9 mouse cellular contexts compared by ENCODE assay signal in genomic region chr11:95585684-95586083, GRCm38 (mm10). TPM values are rescaled to one million over a fixed set of nuclear protein-coding genes. Genes with fewer than 3 reads are reported as not detected.
DNase-seq lines count a peak whose midpoint lies in the region; ATAC-seq lines count a peak whose summit lies in the region.
"Had no signal": no experiment of that assay in that cellular context is flagged by ENCODE, and none has a peak within 500 bp of the region (broad histone marks: within the 10 kb centered on the region; RNA-seq: fewer than 3 reads in every experiment).

No protein-coding gene starts in this region.

- H3K4me1 ChIP-seq in lung, embryonic 15.5 days: peaks cover 26% of the 10 kb centered on the region
- H3K4me1 ChIP-seq in forebrain, embryonic 13.5 days: peaks cover 25% of the 10 kb centered on the region
- H3K4me1 ChIP-seq in limb, embryonic 11.5 days (ENCODE audit: control insufficient read depth, insufficient read depth, low read length): peaks cover 70% of the 10 kb centered on the region
- H3K4me1 ChIP-seq in neural tube, embryonic 14.5 days (ENCODE audit: control insufficient read depth, insufficient read depth, low read length): peaks cover 24% of the 10 kb centered on the region

- no peak for DNase-seq in lung, adult 18-20 months
- DNase-seq in limb, embryonic 11.5 days (ENCODE audit: low spot score): no peak
- DNase-seq in adrenal gland, adult (ENCODE audit: inconsistent age in 2 of 2, low spot score in 1 of 2): no peak
- no peak for DNase-seq in cerebellum, adult 11 months
- no peak for DNase-seq in layer of hippocampus, postnatal 10 days (ENCODE audit: low spot score in 2 of 2)

- ATAC-seq in lung, embryonic 15.5 days (ENCODE audit: borderline replicate concordance, extremely low read depth, low FRiP score, low TSS enrichment): no peak
- ATAC-seq in forebrain, embryonic 13.5 days: no peak
- ATAC-seq in limb, embryonic 11.5 days (ENCODE audit: insufficient number of reproducible peaks, low FRiP score, low TSS enrichment, low read depth): no peak
- no peak for ATAC-seq in neural tube, embryonic 14.5 days (ENCODE audit: low read depth)

- H3K4me2 ChIP-seq in lung, embryonic 15.5 days: peak overlapping the region; percentile 71
- H3K4me2 ChIP-seq in forebrain, embryonic 13.5 days: peak overlapping the region; percentile 83
- H3K4me2 ChIP-seq in limb, embryonic 11.5 days (ENCODE audit: low read depth, severe bottlenecking): peak overlapping the region; percentile 61
- H3K4me2 ChIP-seq in neural tube, embryonic 14.5 days (ENCODE audit: low read depth, low read length): peak overlapping the region; percentile 77

- no peak overlapping the region for H3K27ac ChIP-seq in lung, embryonic 15.5 days
- H3K27ac ChIP-seq in forebrain, embryonic 13.5 days: no peak overlapping the region
- H3K27ac ChIP-seq in limb, embryonic 11.5 days (replicated peaks; ENCODE audit: low read depth, low read length): no peak overlapping the region
- H3K27ac ChIP-seq in neural tube, embryonic 14.5 days (ENCODE audit: low read depth, low read length): no peak overlapping the region
- H3K27ac ChIP-seq: liver, embryonic 14.5 days had no signal

- H3K27me3 ChIP-seq in lung, embryonic 15.5 days: peaks cover 95% of the 10 kb centered on the region
- peaks cover 98% of the 10 kb centered on the region for H3K27me3 ChIP-seq in forebrain, embryonic 13.5 days
- peaks cover 19% of the 10 kb centered on the region for H3K27me3 ChIP-seq in limb, embryonic 11.5 days (ENCODE audit: control insufficient read depth, insufficient read depth, low read length)
- peaks cover 19% of the 10 kb centered on the region for H3K27me3 ChIP-seq in neural tube, embryonic 14.5 days (ENCODE audit: control insufficient read depth, insufficient read depth, low read length)

- 0% methylated on average over 15 of the region's 15 CpGs for WGBS in lung, embryonic 15.5 days
- WGBS in forebrain, embryonic 13.5 days: 4% methylated on average over 15 of the region's 15 CpGs
- WGBS in limb, embryonic 11.5 days: 2% methylated on average over 15 of the region's 15 CpGs
- under 1% methylated on average over 15 of the region's 15 CpGs for WGBS in neural tube, embryonic 14.5 days

- H3K36me3 ChIP-seq in lung, embryonic 15.5 days: no peaks in the 10 kb centered on the region
- H3K36me3 ChIP-seq in forebrain, embryonic 13.5 days (ENCODE audit: poor library complexity, severe bottlenecking): no peaks in the 10 kb centered on the region
- no peaks in the 10 kb centered on the region for H3K36me3 ChIP-seq in limb, embryonic 11.5 days (ENCODE audit: control insufficient read depth, insufficient read depth, low read length)
- H3K36me3 ChIP-seq in neural tube, embryonic 14.5 days (ENCODE audit: control insufficient read depth, insufficient read depth, low read length): no peaks in the 10 kb centered on the region

- H3K9me3 ChIP-seq in lung, embryonic 15.5 days: no peaks in the 10 kb centered on the region
- no peaks in the 10 kb centered on the region for H3K9me3 ChIP-seq in forebrain, embryonic 13.5 days (replicated peaks)
- H3K9me3 ChIP-seq in limb, embryonic 11.5 days (ENCODE audit: control insufficient read depth, low read length): no peaks in the 10 kb centered on the region
- no peaks in the 10 kb centered on the region for H3K9me3 ChIP-seq in neural tube, embryonic 14.5 days (ENCODE audit: control insufficient read depth, low read length)

- H3K9ac ChIP-seq in lung, embryonic 15.5 days: no peak overlapping the region
- peak overlapping the region; percentile 66; the same call in 1 of the 2 replicates for H3K9ac ChIP-seq in forebrain, embryonic 13.5 days
- no peak overlapping the region for H3K9ac ChIP-seq in limb, embryonic 11.5 days (ENCODE audit: low read length)
- no peak overlapping the region for H3K9ac ChIP-seq in neural tube, embryonic 14.5 days (replicated peaks; ENCODE audit: low read depth, low read length)
- H3K9ac ChIP-seq: liver, embryonic 14.5 days had no signal

- peak overlapping the region; percentile 36 for H3K4me3 ChIP-seq in lung, embryonic 15.5 days
- H3K4me3 ChIP-seq in forebrain, embryonic 13.5 days: peak overlapping the region; percentile 40
- H3K4me3 ChIP-seq in limb, embryonic 11.5 days (ENCODE audit: low read depth, low read length): peak overlapping the region; percentile 39
- H3K4me3 ChIP-seq in neural tube, embryonic 14.5 days (ENCODE audit: low read depth, low read length): peak overlapping the region; percentile 47

RNA-seq across cellular contexts. Expression of gene Ngfr, which starts 1.9 kb away (rescaled TPM):
- polyA plus RNA-seq in lung, embryonic 15.5 days (2015; fragmentation: Nextera tagmentation; extraction: Ambion mirVana): 3.4 and 5.1 TPM in 2 replicates
- polyA plus RNA-seq in forebrain, embryonic 13.5 days (2015; fragmentation: Nextera tagmentation; extraction: Ambion mirVana): 6.3 and 7.5 TPM in 2 replicates
- 12.4 and 13.4 TPM in 2 replicates for polyA plus RNA-seq in limb, embryonic 11.5 days (2014; fragmentation: Nextera tagmentation; extraction: Ambion mirVana)
- polyA plus RNA-seq in neural tube, embryonic 14.5 days (2014; fragmentation: Nextera tagmentation; extraction: Ambion mirVana): 40.8 and 73.9 TPM in 2 replicates
- 1 to 10 TPM; 2.4 to 3.6 TPM for total RNA-seq in layer of hippocampus, postnatal 10 days (2021)
